Mouse (Mus musculus): ENCODE data around the gene Stx4a. TPM values are rescaled to one million over a fixed set of nuclear protein-coding genes. Genes with fewer than 3 reads are reported as not detected.

Gene Stx4a
- total and polyA plus RNA-seq, 2 experiments from 2014 or later, result 7.1 to 20.7 TPM

DNA sequence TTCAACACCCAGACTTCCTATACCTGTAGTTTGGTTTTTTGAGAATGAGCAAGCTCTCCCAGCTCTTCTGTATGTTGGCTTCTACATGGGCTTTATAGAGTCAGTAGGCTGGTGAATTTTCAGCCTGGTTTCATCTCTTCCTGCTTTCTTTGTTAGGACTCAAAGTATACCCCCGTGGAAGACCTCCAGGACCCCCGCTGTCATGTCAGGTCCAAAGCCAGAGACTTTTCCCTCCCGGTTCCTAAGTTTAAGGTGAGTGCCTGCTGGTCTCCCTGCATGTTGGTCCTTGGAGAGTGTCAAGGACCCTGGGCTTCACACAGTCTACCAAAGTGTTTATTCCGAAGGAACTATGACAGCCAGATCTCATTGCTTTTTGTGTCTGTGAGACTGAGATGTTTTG lies 45.7 kb upstream of the Stx4a start:
- WGBS, result 75% methylated on average over 4 of the region's 4 CpGs
- no peak for TF ChIP-seq CTCF (IDR thresholded peaks at IDR 0.05)
- peak overlapping the region; percentile 89 for H3K4me2 ChIP-seq (ENCODE audit: low read depth, low read length, poor library complexity, severe bottlenecking)

DNA sequence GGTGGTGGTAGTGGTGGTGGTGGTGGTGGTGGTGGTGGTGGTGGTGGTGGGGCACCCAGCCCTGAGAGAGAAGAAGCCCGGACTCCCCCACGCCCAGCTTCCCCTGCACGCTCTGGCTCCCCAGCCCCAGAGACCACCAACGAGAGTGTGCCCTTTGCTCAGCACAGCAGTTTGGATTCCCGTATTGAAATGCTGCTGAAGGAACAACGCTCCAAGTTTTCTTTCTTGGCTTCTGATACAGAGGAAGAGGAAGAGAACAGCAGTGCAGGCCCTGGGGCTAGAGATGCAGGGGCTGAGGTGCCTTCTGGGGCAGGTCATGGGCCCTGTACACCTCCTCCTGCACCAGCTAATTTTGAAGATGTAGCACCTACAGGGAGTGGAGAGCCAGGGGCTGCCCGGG lies 38.8 kb upstream of the Stx4a start, which contains the start of gene Gm49388:
TSS of gene Gm49388 (plus strand) at position 301 of the 400 bp plus-strand sequence.
- H3K4me1 ChIP-seq (ENCODE audit: insufficient read depth, low read length), result no peaks in the 10 kb centered on the region
- H3K4me3 ChIP-seq (ENCODE audit: low read depth, low read length), result no peak within 1 kb of the TSS
- H3K27ac ChIP-seq (ENCODE audit: low read depth, low read length), result no peak within 1 kb of the TSS
- no peaks in the 10 kb centered on the region for H3K27me3 ChIP-seq (ENCODE audit: insufficient read depth, low read length)
- 94% methylated on average over 7 of the region's 7 CpGs for WGBS
- no peak for TF ChIP-seq CTCF (IDR thresholded peaks at IDR 0.05)
- H3K9me3 ChIP-seq (ENCODE audit: low read length), result no peaks in the 10 kb centered on the region
- H3K36me3 ChIP-seq (ENCODE audit: insufficient read depth, low read length), result peaks cover 83% of the 10 kb centered on the region
- no peak within 1 kb of the TSS for H3K4me2 ChIP-seq (ENCODE audit: low read depth, low read length, poor library complexity, severe bottlenecking)
- no peak within 1 kb of the TSS for H3K9ac ChIP-seq (replicated peaks; ENCODE audit: low read length, poor library complexity, severe bottlenecking)
- DNase-seq (ENCODE audit: low spot score) (no peak), ATAC-seq (ENCODE audit: low FRiP score) (no peak)

More for the DNA sequence above, 45.7 kb upstream of the Stx4a start:
- Histone ChIP-seq H3K4me3 (ENCODE audit: low read depth, low read length) (peak overlapping the region; percentile 78), H3K27me3 (ENCODE audit: insufficient read depth, low read length) (no peaks in the 10 kb centered on the region), H3K27ac (ENCODE audit: low read depth, low read length) (peak overlapping the region; percentile 99; the same call in 1 of the 2 replicates), H3K9me3 (ENCODE audit: low read length) (no peaks in the 10 kb centered on the region), H3K36me3 (ENCODE audit: insufficient read depth, low read length) (peaks cover 24% of the 10 kb centered on the region), H3K4me1 (ENCODE audit: insufficient read depth, low read length) (no peaks in the 10 kb centered on the region), H3K9ac (replicated peaks; ENCODE audit: low read length, poor library complexity, severe bottlenecking) (peak overlapping the region; percentile 90)
- no peak for DNase-seq (ENCODE audit: low spot score)
- no peak for ATAC-seq (ENCODE audit: low FRiP score)

DNA sequence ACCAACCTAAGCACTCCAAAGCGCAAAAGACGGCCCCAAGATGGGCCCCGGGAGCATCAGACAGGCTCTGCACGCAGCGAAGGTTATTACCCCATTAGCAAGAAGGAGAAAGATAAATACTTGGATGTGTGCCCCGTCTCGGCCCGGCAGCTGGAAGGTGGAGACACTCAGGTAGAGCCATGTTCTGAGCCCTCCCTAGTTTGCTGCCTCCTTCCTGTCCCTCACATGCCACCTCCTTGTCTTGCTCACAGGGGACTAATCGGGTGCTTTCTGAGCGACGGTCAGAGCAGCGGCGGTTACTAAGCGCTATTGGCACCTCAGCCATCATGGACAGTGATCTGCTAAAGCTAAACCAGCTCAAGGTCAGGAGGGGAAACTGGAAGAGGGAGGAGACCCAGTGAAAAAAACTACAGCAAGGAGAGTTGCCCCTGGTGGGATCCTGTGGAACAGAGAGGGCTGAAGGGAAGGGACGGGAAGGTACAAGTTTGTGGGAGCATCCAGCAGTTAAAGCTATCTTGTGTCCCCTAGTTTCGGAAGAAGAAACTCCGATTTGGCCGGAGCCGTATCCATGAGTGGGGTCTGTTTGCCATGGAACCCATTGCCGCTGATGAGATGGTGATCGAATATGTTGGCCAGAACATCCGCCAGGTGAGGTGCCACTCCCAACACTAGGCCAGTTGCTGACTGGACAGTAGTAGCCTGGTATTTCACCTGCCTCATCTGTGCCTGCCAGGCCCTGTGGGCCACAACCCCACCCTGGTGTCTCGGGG lies 26.8 kb upstream of the Stx4a start:
- H3K9me3 ChIP-seq (ENCODE audit: low read length), result no peaks in the 10 kb centered on the region
- no peak overlapping the region for H3K9ac ChIP-seq (replicated peaks; ENCODE audit: low read length, poor library complexity, severe bottlenecking)
- ATAC-seq (ENCODE audit: low FRiP score), result no peak
- TF ChIP-seq CTCF (IDR thresholded peaks at IDR 0.05), result no peak
- 96% methylated on average over 23 of the region's 23 CpGs for WGBS
- no peak for DNase-seq (ENCODE audit: low spot score)
- no peaks in the 10 kb centered on the region for H3K4me1 ChIP-seq (ENCODE audit: insufficient read depth, low read length)
- H3K4me3 ChIP-seq (ENCODE audit: low read depth, low read length), result no peak overlapping the region
- no peaks in the 10 kb centered on the region for H3K27me3 ChIP-seq (ENCODE audit: insufficient read depth, low read length)
- no peak overlapping the region for H3K4me2 ChIP-seq (ENCODE audit: low read depth, low read length, poor library complexity, severe bottlenecking)
- peaks cover 69% of the 10 kb centered on the region for H3K36me3 ChIP-seq (ENCODE audit: insufficient read depth, low read length)
- H3K27ac ChIP-seq (ENCODE audit: low read depth, low read length), result no peak overlapping the region

DNA sequence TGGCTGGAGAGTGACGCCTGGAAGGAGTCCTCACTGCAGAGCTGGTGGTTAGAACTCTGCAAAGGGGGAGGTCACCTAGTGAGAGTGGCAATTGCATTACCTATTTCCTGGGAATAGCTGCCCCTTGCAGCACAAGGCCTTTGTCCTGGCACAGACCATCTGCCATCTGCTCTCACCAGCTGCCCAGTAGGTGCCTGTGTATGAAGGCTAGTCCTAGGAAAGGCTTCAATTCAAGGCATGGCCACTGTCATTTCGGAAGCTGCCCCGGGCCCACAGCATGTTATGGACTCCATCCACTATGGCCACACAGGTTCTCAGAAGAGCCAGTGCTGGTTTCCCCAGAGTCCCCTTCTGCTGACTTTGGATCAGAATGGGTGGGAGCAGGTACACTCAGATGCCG lies 25.5 kb upstream of the Stx4a start:
- no peak overlapping the region for H3K27ac ChIP-seq (ENCODE audit: low read depth, low read length)
- no peak for ATAC-seq (ENCODE audit: low FRiP score)
- no peak overlapping the region for H3K9ac ChIP-seq (replicated peaks; ENCODE audit: low read length, poor library complexity, severe bottlenecking)
- WGBS, result 89% methylated on average over 4 of the region's 4 CpGs
- H3K4me1 ChIP-seq (ENCODE audit: insufficient read depth, low read length), result no peaks in the 10 kb centered on the region
- H3K27me3 ChIP-seq (ENCODE audit: insufficient read depth, low read length), result no peaks in the 10 kb centered on the region
- TF ChIP-seq CTCF (IDR thresholded peaks at IDR 0.05), result no peak
- no peak overlapping the region for H3K4me2 ChIP-seq (ENCODE audit: low read depth, low read length, poor library complexity, severe bottlenecking)
- peak; percentile 27 for DNase-seq (ENCODE audit: low spot score)
- no peaks in the 10 kb centered on the region for H3K9me3 ChIP-seq (ENCODE audit: low read length)
- no peak overlapping the region for H3K4me3 ChIP-seq (ENCODE audit: low read depth, low read length)
- peaks cover 68% of the 10 kb centered on the region for H3K36me3 ChIP-seq (ENCODE audit: insufficient read depth, low read length)

GRCm38 (mm10) chr7:127799211-127799610 lies 24.9 kb upstream of the Stx4a start:
- WGBS, result 90% methylated on average over 13 of the region's 13 CpGs
- TF ChIP-seq CTCF (IDR thresholded peaks at IDR 0.05), result no peak
- no peak overlapping the region for H3K27ac ChIP-seq (ENCODE audit: low read depth, low read length)
- H3K4me3 ChIP-seq (ENCODE audit: low read depth, low read length), result no peak overlapping the region
- DNase-seq (ENCODE audit: low spot score) (no peak), ATAC-seq (ENCODE audit: low FRiP score) (no peak)
- no peaks in the 10 kb centered on the region for H3K4me1 ChIP-seq (ENCODE audit: insufficient read depth, low read length)
- H3K36me3 ChIP-seq (ENCODE audit: insufficient read depth, low read length), result peaks cover 70% of the 10 kb centered on the region
- no peaks in the 10 kb centered on the region for H3K27me3 ChIP-seq (ENCODE audit: insufficient read depth, low read length)
- no peaks in the 10 kb centered on the region for H3K9me3 ChIP-seq (ENCODE audit: low read length)
- H3K9ac ChIP-seq (replicated peaks; ENCODE audit: low read length, poor library complexity, severe bottlenecking), result no peak overlapping the region
- no peak overlapping the region for H3K4me2 ChIP-seq (ENCODE audit: low read depth, low read length, poor library complexity, severe bottlenecking)

DNA sequence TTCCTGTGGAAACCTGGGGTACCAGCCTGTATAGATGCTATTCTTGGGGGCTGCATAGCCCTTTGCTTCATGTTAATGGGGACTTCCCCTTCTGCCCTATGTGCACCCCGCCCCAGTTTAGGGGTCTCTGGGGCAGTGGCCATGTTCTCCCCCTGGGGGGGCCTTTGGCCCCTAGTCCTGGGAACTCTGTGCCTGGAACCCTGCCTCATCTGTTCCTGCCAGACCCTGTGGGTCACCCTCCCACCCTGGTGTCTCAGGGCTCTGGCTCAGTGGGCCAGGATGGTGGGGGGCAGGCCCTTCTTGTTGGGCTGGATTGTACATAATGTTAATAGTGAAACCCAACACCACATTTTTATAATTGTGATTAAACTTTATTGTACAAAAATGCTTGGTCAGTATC lies 24.4 kb upstream of the Stx4a start:
- Histone ChIP-seq H3K9ac (replicated peaks; ENCODE audit: low read length, poor library complexity, severe bottlenecking) (no peak overlapping the region), H3K4me2 (ENCODE audit: low read depth, low read length, poor library complexity, severe bottlenecking) (no peak overlapping the region), H3K36me3 (ENCODE audit: insufficient read depth, low read length) (peaks cover 72% of the 10 kb centered on the region), H3K27ac (ENCODE audit: low read depth, low read length) (0 out of 2 replicates have a peak overlapping the region, but pooled peaks have one; percentile 47), H3K9me3 (ENCODE audit: low read length) (no peaks in the 10 kb centered on the region), H3K4me3 (ENCODE audit: low read depth, low read length) (no peak overlapping the region), H3K27me3 (ENCODE audit: insufficient read depth, low read length) (no peaks in the 10 kb centered on the region), H3K4me1 (ENCODE audit: insufficient read depth, low read length) (no peaks in the 10 kb centered on the region)
- no peak for TF ChIP-seq CTCF (IDR thresholded peaks at IDR 0.05)
- DNase-seq (ENCODE audit: low spot score) (no peak), ATAC-seq (ENCODE audit: low FRiP score) (no peak)
- 90% methylated on average over 1 of the region's 1 CpGs for WGBS
